Mouse (Mus musculus): Measurements from ENCODE around the gene Rell1. TPM values are rescaled to one million over a fixed set of nuclear protein-coding genes. Genes with fewer than 3 reads are reported as not detected.

Rell1 gene
- polyA plus RNA-seq, 1 experiment from 2014 or later, result 14.4 TPM

DNA sequence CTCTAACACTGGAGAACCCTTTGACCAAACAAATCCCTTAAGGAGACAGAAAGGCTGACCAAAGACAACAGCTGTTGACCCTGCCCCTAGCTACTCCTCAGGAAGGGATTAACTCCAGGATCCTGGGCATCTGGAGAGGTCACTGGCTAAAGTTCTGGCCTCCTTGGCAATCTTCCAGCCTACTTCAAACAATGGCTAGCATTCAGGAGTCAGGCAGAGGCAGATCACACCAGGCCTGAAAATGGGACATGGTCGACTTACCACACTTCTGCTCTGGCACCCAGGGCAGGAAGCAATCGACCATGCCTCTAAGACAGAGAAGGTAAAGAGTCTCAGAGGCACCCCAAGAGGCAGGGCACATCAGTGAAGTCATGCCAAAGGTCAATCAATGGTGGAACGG lies 19.5 kb downstream of the Rell1 start:
- H3K4me2 ChIP-seq, result no peak overlapping the region
- H3K4me3 ChIP-seq, result no peak overlapping the region
- ATAC-seq, result no peak
- H3K9ac ChIP-seq, result no peak overlapping the region
- no peaks in the 10 kb centered on the region for H3K27me3 ChIP-seq
- H3K27ac ChIP-seq, result no peak overlapping the region
- no peaks in the 10 kb centered on the region for H3K9me3 ChIP-seq (replicated peaks)
- H3K36me3 ChIP-seq (ENCODE audit: poor library complexity, severe bottlenecking), result no peaks in the 10 kb centered on the region
- H3K4me1 ChIP-seq, result peaks cover 6% of the 10 kb centered on the region; the same call in 1 of the 2 replicates
- WGBS, result 21% methylated on average over 3 of the region's 3 CpGs

DNA sequence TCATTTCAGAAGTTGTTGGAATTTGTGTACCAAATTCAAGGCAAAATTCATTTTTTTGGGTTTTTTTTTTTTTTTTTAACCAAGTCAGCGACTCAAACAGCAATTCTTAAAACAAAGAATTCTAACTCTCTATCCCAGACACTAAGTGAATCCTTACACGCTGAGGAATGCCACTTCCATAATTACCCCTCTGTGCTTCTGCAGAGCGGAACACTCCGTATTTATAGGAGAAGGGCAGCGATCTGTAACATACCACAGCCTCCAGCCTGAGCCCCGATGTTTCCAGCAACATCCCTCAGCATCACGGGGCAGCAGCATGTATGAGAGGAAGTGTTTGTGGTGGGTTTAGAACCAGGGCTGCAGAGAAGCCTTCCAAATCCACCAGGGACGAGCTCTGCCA lies 21.2 kb downstream of the Rell1 start:
- H3K9me3 ChIP-seq (replicated peaks), result no peaks in the 10 kb centered on the region
- 63% methylated on average over 8 of the region's 8 CpGs for WGBS
- no peak overlapping the region for H3K9ac ChIP-seq
- no peak overlapping the region for H3K4me2 ChIP-seq
- no peak overlapping the region for H3K27ac ChIP-seq
- H3K4me1 ChIP-seq, result peaks cover 6% of the 10 kb centered on the region; the same call in 1 of the 2 replicates
- no peak for ATAC-seq
- H3K36me3 ChIP-seq (ENCODE audit: poor library complexity, severe bottlenecking), result no peaks in the 10 kb centered on the region
- no peaks in the 10 kb centered on the region for H3K27me3 ChIP-seq
- H3K4me3 ChIP-seq, result no peak overlapping the region

DNA sequence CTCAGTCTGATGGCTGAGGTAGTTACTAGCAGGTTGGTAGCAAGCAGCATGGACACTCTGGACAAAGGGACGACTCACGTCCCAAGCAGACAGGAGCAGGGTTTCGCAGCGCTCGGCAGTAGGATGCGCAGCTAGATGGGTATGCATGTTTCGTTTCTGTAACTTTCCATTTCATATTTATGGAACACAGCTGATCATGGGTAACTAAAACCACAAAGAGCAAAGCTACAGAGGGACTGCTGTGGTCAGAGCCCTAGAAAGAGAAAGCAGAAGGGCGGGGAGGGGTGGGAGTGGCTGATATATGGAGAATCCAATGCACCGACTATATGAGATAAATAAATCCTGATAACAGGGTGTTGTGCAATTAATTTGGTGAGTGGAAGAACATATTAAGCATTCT lies 25.4 kb downstream of the Rell1 start:
- H3K4me1 ChIP-seq, result 0 out of 2 replicates have a peak, but pooled peaks cover 3% of the 10 kb centered on the region
- H3K9ac ChIP-seq, result no peak overlapping the region
- ATAC-seq, result no peak
- H3K9me3 ChIP-seq (replicated peaks), result no peaks in the 10 kb centered on the region
- no peak overlapping the region for H3K4me2 ChIP-seq
- H3K27ac ChIP-seq, result no peak overlapping the region
- no peaks in the 10 kb centered on the region for H3K27me3 ChIP-seq
- 93% methylated on average over 9 of the region's 9 CpGs for WGBS
- H3K36me3 ChIP-seq (ENCODE audit: poor library complexity, severe bottlenecking), result no peaks in the 10 kb centered on the region
- H3K4me3 ChIP-seq, result no peak overlapping the region

DNA sequence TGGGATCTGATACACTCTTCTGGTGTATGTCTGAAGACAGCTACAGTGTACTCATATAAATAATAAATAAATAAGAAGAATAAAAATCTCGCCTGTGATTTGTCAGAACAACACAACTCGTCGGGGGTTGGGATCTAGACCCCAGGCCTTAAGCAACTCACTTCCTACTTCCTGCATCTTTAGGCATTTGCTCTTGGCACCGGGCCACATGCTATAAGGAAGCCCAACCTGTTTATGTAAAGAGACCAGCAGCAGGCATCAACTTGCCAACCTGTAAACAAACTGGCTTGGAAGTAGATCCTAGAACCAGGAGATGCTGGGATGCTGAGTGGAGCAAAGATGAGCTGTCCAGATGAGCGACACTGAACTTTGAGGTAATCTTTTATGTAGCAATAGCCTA lies 26.8 kb downstream of the Rell1 start:
- no peaks in the 10 kb centered on the region for H3K9me3 ChIP-seq (replicated peaks)
- 0 out of 2 replicates have a peak, but pooled peaks cover 3% of the 10 kb centered on the region for H3K4me1 ChIP-seq
- no peak overlapping the region for H3K9ac ChIP-seq
- H3K4me2 ChIP-seq, result no peak overlapping the region
- H3K27ac ChIP-seq, result no peak overlapping the region
- H3K4me3 ChIP-seq, result no peak overlapping the region
- WGBS, result 86% methylated on average over 5 of the region's 5 CpGs
- no peaks in the 10 kb centered on the region for H3K27me3 ChIP-seq
- ATAC-seq, result no peak
- no peaks in the 10 kb centered on the region for H3K36me3 ChIP-seq (ENCODE audit: poor library complexity, severe bottlenecking)

DNA sequence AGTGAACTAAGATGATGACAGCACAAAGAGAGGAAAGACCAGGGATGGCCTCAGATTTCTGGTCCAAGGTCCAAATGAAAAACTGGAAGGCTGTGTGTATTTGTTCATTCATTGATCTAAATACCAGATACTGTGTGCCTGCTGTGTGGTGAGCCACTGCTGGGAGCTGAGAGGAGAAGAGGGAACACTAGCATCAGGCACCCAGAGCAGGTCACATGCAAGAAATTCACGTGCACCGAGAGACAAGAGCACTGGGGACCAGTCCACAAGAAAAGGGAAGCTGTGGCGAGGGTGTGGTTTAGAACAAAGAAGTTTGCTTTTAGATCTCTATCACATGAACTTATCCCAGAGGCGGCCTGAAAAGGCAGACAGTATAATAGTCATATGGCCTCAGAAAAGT lies 30.1 kb downstream of the Rell1 start:
- Histone ChIP-seq H3K9ac (no peak overlapping the region), H3K36me3 (ENCODE audit: poor library complexity, severe bottlenecking) (peaks cover 4% of the 10 kb centered on the region; the same call in 1 of the 2 replicates), H3K4me1 (0 out of 2 replicates have a peak, but pooled peaks cover 3% of the 10 kb centered on the region), H3K4me2 (no peak overlapping the region), H3K27me3 (no peaks in the 10 kb centered on the region), H3K27ac (no peak overlapping the region), H3K4me3 (no peak overlapping the region), H3K9me3 (replicated peaks) (no peaks in the 10 kb centered on the region)
- ATAC-seq, result no peak
- 71% methylated on average over 4 of the region's 4 CpGs for WGBS

DNA sequence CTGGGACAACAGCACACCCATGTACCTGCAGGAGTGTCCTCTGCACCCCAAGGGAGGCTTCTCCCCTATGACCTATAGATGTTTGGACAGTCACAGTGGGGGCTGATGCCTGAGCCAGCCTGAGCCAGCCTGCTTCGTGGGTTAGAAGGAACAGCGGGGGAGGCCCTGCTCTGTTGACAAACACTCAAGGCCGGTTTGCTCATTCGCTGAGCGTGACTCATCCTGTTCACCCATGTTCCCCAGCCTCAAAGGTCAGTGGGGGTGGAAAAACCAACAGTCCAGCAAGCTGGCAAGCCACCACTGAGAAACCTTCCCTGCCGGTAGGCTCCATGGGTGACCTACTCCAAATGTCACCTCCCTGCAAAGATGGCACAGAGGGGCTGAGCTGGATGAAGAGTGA lies 32.0 kb downstream of the Rell1 start:
- Histone ChIP-seq H3K9ac (no peak overlapping the region), H3K4me2 (no peak overlapping the region), H3K27me3 (no peaks in the 10 kb centered on the region), H3K36me3 (ENCODE audit: poor library complexity, severe bottlenecking) (peaks cover 4% of the 10 kb centered on the region; the same call in 1 of the 2 replicates), H3K4me1 (peaks cover 12% of the 10 kb centered on the region), H3K27ac (no peak overlapping the region), H3K9me3 (replicated peaks) (no peaks in the 10 kb centered on the region), H3K4me3 (no peak overlapping the region)
- no peak for ATAC-seq
- WGBS, result 81% methylated on average over 6 of the region's 6 CpGs

DNA sequence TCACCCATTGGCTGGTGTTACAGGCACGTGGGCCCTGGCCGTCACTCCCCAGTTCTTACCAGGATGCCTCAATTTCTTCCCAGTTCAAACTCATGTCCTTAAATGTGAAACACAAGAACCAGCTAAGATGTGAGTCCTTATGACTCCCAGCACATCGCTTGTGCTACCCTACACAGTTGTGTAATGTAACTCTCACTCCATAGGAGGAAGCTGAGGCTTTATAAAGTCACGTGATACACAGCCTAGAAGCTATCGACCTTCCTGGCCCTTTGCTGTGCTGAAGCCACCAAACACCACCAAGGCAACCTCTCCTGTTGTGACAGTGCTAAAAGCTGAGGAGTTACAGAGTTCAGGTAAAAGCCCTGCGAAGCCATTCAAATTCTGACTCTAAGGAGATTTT lies 33.1 kb downstream of the Rell1 start:
- no peak overlapping the region for H3K9ac ChIP-seq
- no peak for ATAC-seq
- H3K27me3 ChIP-seq, result no peaks in the 10 kb centered on the region
- no peak overlapping the region for H3K27ac ChIP-seq
- peaks cover 4% of the 10 kb centered on the region; the same call in 1 of the 2 replicates for H3K36me3 ChIP-seq (ENCODE audit: poor library complexity, severe bottlenecking)
- no peak overlapping the region for H3K4me2 ChIP-seq
- H3K4me1 ChIP-seq, result peaks cover 9% of the 10 kb centered on the region
- H3K4me3 ChIP-seq, result no peak overlapping the region
- H3K9me3 ChIP-seq (replicated peaks), result no peaks in the 10 kb centered on the region
- WGBS, result 94% methylated on average over 6 of the region's 6 CpGs

DNA sequence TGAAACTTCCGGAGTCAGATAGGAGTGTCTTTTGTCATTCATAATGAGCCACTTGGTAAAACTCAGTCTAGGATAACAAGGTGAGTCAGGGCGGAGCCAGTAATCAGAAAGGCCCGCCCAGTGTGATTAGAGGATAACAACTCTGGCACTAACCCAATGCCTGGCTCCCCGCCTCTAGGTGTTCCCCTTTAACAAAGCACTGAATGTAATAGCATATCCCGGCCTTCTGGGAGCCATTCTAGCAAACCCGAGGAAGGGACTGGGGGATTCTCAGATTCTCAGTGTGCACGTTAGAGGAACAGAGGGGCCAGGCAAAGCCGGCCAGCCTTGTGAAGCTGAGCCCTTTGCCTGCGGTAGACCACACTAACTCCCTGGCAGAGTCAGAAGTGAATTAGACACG lies 35.9 kb downstream of the Rell1 start:
- H3K27ac ChIP-seq, result no peak overlapping the region
- peaks cover 9% of the 10 kb centered on the region for H3K4me1 ChIP-seq
- no peaks in the 10 kb centered on the region for H3K27me3 ChIP-seq
- 33% methylated on average over 10 of the region's 10 CpGs for WGBS
- no peaks in the 10 kb centered on the region for H3K9me3 ChIP-seq (replicated peaks)
- no peak overlapping the region for H3K4me2 ChIP-seq
- no peak overlapping the region for H3K9ac ChIP-seq
- H3K4me3 ChIP-seq, result no peak overlapping the region
- ATAC-seq, result 0 out of 2 replicates have a peak, but pooled peaks have one; percentile 24
- H3K36me3 ChIP-seq (ENCODE audit: poor library complexity, severe bottlenecking), result peaks cover 14% of the 10 kb centered on the region; the same call in 1 of the 2 replicates

DNA sequence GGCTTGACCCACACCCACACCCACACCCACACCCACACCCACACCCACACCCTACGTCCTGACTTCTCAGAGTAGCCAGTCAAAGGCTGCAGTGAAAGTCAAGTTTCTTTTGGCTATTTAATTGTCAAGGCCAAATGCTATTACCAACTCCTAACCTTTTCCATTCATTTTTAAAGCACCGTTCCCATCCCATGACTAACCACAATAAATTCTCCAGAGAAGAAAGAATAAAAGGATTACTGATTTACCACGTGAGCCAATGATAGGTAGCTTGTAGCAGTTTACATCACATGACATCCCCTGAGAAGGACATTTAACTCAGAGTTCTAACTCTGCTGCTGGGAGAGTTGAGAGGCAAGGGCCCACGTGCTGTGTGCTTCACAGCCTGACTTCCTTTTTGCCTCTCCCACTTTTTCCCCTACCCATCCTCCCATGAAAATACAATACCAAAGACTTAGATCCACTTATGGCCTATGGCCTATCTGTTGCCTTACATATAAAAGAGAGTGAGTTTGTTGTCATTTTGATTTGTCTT lies 37.8 kb downstream of the Rell1 start:
- WGBS, result 77% methylated on average over 4 of the region's 4 CpGs

DNA sequence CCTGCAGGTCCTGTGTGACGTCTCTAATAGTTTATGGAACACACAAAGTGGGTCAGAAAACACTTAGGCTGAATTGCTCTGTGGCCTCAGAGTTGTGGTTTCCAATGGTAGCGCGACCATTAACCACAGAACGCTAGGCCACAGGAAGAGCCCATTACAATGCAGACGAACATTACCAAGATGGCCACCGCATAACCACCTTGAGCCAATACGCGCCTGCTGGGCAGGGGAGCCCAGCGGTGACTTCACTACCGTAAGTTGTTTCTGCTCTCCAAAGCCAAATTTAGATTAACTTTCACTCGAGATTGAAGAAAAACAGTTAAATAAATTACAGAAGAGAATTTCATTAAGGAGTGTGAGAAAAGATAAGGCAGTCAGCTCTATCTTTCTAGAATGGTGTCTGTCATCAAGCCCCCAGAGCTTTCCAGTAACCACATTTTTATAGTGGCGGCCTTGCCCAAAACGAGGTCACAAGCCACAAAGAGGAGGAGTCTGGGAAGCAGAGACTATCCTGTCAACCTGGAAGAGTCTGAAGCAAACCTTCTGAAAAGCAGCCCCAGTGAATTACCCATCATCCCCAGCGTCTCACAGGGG lies 43.6 kb downstream of the Rell1 start:
- no peak for ATAC-seq
- Histone ChIP-seq H3K4me3 (no peak overlapping the region), H3K9me3 (replicated peaks) (no peaks in the 10 kb centered on the region), H3K4me2 (no peak overlapping the region), H3K36me3 (ENCODE audit: poor library complexity, severe bottlenecking) (peaks cover 33% of the 10 kb centered on the region), H3K9ac (no peak overlapping the region), H3K4me1 (no peaks in the 10 kb centered on the region), H3K27ac (no peak overlapping the region), H3K27me3 (no peaks in the 10 kb centered on the region)
- 95% methylated on average over 14 of the region's 14 CpGs for WGBS

More for the DNA sequence above, 37.8 kb downstream of the Rell1 start:
- no peak overlapping the region for H3K4me3 ChIP-seq
- ATAC-seq, result no peak
- no peak overlapping the region for H3K27ac ChIP-seq
- H3K36me3 ChIP-seq (ENCODE audit: poor library complexity, severe bottlenecking), result peaks cover 28% of the 10 kb centered on the region
- H3K27me3 ChIP-seq, result no peaks in the 10 kb centered on the region
- no peaks in the 10 kb centered on the region for H3K9me3 ChIP-seq (replicated peaks)
- no peak overlapping the region for H3K4me2 ChIP-seq
- H3K4me1 ChIP-seq, result peaks cover 9% of the 10 kb centered on the region
- H3K9ac ChIP-seq, result no peak overlapping the region

DNA sequence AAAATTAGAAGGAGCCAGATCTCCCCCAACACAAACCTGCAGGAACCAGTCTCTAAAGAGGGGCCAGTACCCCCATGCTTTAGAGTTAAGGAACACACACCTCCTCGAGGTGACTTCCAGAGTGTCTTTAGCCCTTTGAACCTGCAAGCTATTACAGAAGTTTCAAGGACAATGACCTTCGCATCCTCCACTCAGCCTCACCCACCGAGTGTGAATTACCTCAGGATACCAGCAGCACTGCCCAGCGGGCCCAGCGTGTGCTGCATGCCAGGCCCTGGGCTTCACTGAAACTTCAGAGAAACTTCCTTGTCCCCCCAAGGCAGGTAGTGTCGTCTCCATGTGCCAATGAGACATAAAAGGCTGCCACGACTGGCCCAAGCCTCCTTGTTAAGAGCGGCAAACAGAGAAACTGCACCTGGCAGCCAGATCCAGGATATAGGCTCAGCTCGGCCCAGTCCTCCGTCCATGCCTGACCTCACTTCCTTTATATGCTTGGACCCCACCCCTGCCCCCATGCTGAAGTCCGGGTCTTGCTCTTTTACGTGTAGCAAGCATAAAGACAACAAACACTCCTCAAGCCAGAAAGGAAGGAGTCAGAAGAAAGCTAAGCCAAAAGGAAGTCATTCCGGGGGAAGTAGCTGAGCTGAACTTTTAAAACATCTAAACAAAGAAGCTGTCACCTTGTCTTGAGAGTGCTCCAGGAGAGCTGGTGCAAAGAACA lies 45.2 kb downstream of the Rell1 start:
- ATAC-seq, result no peak
- H3K36me3 ChIP-seq (ENCODE audit: poor library complexity, severe bottlenecking), result peaks cover 28% of the 10 kb centered on the region
- WGBS, result 86% methylated on average over 13 of the region's 13 CpGs
- no peak overlapping the region for H3K4me3 ChIP-seq
- H3K9me3 ChIP-seq (replicated peaks), result no peaks in the 10 kb centered on the region
- H3K4me1 ChIP-seq, result no peaks in the 10 kb centered on the region
- H3K27ac ChIP-seq, result no peak overlapping the region
- H3K27me3 ChIP-seq, result no peaks in the 10 kb centered on the region
- H3K9ac ChIP-seq, result no peak overlapping the region
- H3K4me2 ChIP-seq, result no peak overlapping the region

DNA sequence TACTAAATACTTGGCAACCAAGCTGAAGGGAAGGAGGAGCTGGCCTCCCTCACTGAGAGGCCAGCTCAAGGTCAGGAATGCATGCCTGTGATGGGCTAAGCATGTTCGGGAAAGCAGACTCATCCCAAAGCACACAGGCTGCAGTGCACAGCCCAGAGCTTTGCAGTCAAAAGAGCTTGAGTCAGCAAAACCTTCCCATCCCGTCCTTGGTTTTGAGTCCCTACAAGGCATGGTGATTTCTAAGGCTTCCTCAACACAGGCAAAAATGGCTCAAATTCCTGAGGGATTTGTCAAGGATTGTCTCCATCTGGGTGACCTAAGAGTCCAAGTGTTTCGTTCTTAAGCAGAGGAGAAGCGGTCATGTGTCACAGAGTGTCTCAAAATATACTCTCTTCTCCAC lies 50.5 kb downstream of the Rell1 start:
- H3K27ac ChIP-seq, result no peak overlapping the region
- 86% methylated on average over 4 of the region's 4 CpGs for WGBS
- no peak overlapping the region for H3K9ac ChIP-seq
- H3K9me3 ChIP-seq (replicated peaks), result no peaks in the 10 kb centered on the region
- no peak overlapping the region for H3K4me2 ChIP-seq
- H3K4me1 ChIP-seq, result no peaks in the 10 kb centered on the region
- no peak overlapping the region for H3K4me3 ChIP-seq
- no peaks in the 10 kb centered on the region for H3K36me3 ChIP-seq (ENCODE audit: poor library complexity, severe bottlenecking)
- no peak for ATAC-seq
- H3K27me3 ChIP-seq, result no peaks in the 10 kb centered on the region

Data from forebrain, embryonic 13.5 days (tissue).